Mouse (Mus musculus) monocyte, adult 2 months (primary cell): Measurements from ENCODE around the gene Slc25a45.

Experiments
- DNase-seq, 2 experiments: peaks; one replicate each; pipeline ENCODE4 v3.0.0; 2022; ENCODE audit warnings: low spot score in 2 of 2, low read depth in 1 of 2

Slc25a45 gene

DNA sequence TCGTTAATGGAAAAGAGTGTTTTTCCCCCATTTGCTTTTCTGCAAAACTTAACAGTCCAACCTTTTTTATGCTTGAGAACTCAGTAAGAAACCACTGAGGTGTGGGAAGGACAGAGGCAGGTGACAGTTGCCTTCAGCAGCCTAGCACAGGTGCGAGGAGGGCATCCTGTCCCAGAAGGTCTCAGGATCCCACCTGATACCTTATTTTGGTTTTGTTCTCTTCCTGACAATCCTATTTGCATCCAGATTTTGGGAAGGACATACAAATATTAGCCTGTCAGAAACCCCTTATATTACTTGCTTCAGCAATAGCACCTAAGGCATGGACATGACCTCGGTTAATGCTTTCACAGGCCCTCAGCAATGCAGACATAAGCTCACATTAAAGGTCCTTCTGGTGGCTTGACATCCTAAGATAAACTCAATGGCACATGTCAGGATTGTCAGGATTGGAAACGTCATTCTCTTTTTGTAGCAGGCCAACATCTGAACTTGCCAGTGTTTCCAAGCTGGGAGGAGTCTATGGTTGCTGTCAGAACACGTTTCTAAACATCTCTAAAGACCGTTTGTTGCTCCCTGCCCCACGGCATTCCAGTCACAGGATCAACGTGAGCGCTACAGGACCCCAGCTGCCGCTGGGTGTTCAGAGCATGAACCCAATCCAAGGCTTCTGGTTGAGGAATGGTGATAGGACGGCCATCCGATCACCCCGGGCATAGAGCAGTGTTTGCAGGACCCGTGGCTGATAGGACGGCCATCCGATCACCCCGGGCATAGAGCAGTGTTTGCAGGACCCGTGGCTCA lies 37.3 kb upstream of the Slc25a45 start:
- DNase-seq, result peak in 1 of 2 experiments; percentile 74

DNA sequence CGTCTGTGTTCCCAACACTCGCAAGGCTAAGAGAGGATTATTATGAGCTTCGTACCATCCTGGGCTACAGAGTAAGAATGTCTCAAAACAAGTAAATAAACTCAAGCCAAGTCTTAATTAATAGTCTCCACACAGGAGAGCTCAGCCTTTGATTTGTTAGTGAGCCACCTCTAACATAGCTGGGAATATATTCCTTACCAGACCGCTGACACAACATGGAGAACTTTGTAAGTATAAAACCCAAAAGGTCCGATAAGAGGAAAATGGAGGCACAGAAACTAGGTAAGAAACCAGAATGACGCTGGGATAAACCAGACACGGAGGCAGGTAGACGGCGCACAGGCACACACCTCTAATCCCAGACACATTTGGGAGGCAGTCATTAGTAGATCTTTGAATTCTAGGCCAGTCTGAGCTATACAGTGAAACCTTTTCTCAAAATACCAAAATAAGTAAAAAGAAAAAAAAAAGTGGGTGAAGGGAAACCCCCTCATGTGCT lies 36.7 kb upstream of the Slc25a45 start:
- DNase-seq, result peak in 1 of 2 experiments; percentile 32

DNA sequence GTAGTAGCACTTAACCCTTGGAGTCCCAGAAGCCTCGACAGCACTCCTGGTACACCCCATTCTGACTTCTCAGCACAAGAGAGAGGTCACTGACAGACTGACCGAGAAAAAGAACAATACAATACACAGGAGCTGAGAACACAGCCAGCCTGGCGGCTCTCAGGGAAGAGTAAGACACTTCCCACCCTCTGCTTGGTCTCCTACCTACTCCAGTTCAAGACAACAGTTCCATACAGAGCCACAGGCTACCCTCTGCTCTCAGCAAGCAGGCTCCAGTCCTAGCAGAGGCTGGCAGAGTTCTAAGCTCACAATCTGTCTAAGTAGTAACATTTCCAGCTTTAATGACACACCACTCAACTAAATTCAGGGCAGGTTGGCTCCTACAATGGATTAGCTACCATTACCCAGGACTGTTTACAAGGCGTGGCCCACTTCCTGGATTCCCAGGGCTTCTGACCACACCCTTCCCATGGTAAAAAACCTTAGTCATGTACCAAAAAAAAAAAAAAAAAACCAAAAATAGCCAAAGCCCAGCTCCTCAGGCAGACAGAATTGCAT lies 36.1 kb upstream of the Slc25a45 start:
- DNase-seq, result peak in 1 of 2 experiments; percentile 69

DNA sequence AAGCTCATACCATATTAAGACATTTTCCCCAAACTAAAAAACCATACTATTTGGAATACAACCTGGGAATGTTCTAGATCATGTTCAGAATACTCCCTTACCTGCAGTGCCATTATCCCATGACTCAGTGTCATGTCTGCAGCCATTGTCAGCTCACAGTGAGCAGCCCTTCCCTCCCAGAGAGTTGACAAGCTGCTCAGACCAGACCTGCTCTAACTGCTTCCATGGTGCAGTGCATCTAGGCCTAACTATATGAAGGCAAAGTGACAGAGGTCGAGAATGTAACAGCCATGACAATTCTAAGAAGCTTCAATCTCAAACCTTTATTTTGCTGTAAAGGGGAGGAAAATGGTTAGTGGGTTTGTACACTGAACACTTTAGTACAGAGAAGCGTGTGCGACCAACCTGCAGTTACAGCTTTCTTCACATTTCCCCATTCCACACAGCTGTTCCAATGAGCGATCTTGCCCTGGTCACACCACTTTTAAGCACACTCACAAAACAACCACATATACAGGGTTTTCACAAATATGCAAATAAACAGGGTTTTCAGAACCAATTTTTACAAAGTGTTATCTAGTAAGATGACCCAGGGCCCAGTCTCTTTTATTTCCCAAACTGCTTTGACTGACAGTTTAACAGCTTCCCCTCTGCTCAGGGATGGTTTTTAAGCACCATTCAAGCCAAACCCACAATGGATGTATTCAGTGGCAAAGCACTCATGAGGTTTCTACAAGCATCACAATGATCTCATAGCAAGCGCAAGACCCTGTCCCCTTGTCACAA lies 35.4 kb upstream of the Slc25a45 start:
- DNase-seq, result peak in 1 of 2 experiments; percentile 42

DNA sequence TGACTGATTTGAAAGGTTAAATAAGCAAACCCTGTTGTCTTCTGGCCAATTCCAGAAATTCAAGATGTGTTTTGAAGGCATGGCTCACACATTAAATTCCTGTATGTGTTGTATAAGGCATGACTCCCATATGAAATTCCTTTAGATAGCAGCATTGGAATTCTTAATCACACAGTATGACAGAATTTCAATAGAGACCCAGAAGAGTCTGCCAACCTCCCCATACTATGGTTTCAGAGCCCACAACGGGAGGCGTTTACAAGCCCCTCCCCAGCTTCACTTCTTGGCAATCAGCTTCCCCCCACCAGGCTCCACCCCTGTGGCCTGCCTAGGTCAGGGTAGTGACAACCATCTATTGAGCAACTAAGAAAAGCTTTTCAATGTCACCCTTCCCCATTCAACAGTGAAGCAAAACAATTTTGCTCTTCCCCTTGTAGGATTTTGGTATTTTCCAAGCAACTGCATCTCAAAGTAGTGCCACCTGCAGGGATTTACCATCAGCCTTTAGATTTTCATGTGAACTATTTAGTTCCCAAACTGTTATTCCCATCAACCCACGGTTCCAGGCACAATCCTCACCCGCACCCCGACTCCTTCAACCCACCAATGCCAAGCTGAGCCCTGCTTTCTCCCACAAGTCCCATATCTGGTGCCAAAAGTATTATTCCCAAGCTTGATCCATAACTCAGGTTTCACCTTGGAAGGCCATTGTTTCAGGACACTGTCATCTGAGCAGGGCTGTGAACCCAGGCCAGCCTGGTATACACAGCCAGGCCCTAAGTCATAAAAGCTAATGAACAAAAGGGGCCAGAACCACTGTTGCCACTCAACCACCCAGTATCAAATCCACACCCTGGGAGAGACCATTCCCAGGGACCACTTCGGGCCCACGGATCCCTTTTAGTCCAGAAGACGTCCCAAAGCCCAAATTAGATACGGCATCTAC lies 34.5 kb upstream of the Slc25a45 start:
- DNase-seq, result peak in 1 of 2 experiments; percentile 73

DNA sequence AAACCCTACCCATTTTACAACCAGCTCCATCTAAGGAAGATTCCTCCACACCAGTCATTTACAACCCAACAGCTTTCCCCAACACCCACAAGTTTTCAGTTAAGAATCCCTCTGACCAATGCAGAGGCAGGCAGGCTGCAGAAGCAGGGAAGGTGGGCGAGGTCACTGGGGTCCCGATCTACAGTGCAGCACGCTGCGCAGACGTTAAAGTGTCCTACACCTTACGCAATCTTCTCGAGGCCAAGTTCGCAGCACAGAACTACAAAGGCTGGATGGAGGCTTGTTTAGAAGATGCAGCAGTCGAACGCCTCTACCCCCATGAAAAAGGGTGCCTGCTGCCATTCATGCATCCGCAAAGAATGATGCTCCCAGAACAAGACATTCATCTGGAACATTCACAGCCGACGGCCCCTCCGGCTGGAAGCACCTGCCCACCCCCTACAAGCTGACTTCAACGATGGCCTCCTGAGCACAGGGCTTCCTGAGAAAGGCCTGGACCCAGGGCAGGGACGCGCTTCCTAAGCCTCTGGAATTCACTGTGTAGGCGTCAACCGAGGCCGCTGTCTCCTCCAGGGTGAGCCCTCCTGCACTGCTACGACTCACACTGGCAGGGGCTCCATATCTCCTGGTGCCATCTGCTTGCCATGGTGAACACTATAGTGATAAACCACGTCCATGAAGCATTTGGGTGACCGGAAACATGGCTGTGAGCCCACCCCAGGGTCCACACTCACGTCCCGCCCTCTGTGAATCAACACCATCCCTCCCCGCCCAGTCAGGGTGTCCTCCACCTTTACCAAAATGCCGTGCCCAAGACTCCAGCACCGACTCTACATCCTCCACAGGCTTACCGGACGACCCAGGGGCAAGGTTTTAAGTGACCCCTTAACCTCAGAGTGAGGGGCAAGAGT lies 33.6 kb upstream of the Slc25a45 start:
- peak in 1 of 2 experiments; percentile 45 for DNase-seq

DNA sequence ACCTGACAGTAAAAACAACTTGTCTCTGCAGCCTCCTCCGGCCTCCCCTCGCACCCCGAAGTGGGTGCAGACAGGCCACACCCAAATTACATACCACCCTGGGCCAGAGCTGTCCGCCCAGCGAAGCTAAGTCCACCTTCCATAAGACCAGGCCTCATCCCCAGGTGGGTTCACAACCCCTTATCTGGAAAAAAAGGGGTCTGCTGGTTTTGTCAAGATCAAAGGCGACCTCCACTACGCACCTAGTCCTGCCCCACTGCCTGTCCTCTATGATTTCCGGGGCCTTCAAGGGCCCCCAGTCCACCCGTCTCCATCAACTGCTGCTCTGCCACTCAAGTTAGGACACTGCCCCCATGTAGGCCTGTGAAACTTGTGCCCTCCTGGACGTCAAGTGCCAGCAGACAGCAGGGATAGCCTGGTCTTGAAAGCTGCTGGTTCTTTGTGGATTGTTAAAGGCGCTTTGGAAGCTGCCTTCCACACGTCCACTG lies 32.7 kb upstream of the Slc25a45 start:
- no peak for DNase-seq

DNA sequence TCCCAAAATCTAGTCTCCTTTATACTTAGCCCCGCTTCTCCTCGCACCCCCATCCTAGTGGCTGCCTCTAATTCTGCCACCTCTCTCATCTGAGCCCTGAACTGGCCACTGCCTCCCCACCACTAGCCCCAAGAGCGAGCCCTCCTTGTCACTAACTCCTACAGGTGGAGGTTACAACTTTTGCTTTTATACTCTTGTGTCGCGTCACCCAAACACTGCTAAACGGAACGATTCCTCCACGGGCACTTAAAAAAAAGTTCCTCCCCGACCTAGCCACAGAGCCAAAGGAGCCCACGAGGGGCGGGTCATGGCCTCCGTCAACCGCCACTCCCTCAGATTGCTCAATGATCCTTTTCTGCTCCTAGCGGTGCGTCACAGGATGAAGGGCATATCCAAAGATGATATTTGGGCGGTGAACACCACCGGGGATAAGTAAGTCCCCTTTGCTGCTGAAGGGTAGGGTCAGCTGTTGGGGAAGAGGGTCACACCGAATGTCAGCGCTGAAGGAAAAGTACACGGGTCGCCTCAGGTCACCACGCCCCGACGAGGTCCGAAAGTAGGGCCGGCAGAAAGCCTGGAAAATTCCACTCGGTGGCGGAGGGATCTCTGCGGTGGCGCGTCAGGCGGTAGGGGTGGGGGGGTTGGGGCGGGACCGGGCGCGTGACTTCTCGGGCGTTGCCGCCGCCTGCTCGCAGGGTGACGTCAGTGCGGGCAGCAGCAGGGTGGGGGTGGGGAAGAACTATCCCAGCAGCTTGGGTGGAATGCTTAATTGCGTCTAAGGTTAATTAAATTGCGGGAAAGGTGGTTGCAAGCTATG lies 32.1 kb upstream of the Slc25a45 start:
- DNase-seq, result peak; percentile 94 to 96

DNA sequence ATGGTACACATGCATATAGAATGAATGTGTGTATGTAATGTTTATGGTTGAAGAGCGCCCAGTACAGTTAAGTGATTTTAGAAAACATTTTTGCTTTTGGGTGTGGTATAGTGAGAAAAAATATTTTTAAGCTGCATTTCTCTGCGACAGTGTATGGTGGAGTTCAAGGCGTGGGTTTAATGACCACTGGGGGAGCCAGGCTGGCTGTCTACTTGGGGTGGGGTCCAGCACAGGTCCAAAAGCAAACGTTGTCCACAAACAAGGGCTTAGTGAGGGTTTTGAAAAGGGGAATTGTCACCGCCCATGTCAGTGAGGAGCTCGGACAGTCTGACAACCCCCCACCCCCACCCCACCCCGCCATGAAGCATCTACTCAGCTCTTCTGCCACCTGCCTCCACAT lies 31.5 kb upstream of the Slc25a45 start:
- DNase-seq, result peak in 1 of 2 experiments; percentile 34

DNA sequence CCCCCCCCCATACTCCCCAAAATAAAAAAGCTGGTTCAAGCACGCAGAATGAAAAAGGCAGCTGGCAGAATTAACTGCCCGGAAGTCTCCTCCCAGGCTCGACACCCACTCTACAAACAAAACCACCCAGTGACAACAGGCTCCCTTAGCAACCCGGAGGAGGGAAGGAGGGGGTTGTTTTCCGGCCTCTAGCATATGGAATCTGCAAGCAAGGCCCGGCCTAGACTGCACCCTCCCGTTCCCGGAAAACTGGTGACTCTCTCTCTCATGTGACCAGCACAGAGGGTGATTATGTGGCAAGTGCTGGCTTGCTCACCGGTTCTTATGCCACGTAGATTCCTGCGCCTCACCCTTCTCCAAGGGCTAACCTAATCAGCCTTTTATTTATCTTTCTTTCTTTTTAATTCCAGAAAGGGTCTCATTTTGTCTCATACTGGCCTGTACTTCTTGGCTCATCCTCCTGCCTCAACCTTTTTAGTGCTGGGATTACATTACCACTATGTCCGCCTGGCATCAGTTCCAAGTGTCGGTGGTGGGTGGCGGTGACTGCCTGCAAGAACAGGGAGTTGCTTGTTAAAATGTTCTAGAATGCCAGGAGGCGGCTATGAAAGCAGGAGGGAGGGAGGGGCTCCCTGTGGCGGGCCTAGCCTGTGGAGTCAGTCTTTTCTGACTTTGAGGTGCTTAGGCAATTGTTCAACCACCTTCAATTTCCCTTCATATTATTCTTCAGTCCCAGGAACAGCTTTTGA lies 30.9 kb upstream of the Slc25a45 start:
- DNase-seq, result peak; percentile 88 to 89

DNA sequence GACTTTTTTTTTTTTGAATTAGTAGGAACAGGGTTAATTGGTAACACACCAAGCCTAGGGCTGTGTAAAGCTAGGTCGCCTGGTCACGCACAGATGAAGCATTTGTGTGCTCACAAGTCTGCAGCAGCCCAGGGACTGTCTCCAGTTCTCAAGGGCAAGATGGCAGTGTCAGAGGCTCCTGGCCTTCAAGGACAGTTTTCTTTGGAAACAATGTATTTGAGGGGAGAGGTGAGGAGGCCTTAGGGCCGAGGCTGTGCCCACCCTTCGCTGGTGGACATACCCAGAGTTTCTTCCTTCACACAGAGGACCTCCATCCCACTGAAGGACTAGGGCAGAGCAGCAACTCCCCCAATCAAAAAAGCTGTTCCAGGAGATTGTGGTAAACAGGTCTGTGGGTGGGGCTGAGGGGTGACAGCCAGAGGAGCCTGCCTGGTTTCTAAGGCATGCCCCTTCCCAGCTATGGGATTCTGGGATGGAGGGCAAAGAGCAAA lies 30.3 kb upstream of the Slc25a45 start:
- no peak for DNase-seq

DNA sequence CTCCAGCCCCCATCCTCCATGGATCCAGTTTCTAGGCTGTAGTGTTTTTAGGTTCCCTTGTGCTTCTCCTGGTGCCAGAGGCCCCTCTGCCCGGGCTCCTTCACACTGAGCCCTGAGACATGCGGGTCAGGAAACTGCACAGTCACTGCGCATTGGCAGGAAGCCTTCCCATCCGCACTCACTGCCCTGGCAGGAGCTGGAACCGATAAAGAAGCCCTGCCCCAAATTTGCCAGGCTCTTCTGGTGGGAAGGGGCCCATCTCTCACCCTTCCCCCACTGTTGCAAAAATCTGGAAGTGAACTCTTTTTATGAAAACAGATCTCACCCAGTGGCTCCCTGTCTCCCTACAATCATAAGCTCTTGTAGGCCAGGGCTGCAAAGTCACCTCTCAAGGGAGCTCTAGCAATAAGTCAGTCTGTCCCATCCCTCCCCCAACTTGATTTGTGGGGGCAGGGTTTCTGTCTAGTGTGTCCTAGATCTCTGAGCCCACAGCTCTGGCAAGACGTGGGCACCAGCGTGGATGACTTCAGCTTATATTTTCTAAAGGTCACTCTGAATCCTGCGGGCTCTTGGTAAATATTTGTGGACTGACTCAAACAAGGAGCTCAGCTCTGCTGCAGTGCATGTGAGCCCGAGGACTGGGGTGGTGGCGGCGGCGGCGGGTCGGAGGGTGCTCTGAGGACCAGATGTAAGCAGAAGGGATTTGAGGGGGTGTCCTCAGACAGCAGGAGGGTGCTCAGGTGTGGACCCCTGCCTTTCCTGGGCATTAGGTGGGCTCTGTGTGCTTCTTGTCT lies 29.4 kb upstream of the Slc25a45 start:
- peak in 1 of 2 experiments; percentile 36 for DNase-seq

DNA sequence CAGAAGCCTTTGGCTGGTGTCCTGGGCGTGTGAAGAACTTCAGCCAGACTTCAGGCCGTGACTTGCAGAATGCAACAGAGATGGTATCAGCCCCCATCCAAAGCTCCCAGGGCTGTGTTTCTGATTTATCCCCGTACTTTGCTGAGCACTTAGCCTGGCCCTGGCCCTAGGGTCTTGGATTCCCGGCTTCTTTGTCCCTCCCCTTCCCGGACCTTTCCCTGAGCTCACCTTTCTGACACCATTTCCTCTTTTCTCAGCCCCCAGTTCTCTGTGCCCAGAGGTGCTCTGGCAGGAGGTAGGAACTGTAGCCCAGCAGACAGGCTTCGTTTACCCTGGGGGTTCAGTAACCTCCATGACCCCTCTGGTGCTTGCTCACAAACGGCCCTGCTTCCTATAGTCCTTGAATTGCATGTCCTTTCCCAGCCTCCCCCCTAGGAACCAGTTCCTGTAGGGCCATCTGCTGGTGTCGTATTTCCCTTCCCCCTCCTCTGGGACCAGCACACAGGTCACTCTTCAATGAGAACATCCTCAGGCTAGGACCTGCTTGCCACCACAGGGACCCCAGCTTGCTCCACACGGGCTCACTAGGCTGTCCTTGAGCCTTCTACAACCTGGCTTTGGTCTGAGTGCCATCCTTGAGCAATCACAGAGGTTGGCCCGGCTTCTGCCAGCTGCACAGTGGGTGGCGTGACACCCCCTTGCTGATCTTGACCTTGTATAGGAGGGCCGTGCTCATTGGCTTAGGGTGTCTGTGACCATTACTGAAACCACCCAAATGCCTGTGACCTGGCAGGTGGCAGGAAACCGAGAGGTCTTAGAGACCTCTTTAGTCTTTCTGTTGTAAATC lies 28.6 kb upstream of the Slc25a45 start:
- DNase-seq, result peak in 1 of 2 experiments; percentile 43

DNA sequence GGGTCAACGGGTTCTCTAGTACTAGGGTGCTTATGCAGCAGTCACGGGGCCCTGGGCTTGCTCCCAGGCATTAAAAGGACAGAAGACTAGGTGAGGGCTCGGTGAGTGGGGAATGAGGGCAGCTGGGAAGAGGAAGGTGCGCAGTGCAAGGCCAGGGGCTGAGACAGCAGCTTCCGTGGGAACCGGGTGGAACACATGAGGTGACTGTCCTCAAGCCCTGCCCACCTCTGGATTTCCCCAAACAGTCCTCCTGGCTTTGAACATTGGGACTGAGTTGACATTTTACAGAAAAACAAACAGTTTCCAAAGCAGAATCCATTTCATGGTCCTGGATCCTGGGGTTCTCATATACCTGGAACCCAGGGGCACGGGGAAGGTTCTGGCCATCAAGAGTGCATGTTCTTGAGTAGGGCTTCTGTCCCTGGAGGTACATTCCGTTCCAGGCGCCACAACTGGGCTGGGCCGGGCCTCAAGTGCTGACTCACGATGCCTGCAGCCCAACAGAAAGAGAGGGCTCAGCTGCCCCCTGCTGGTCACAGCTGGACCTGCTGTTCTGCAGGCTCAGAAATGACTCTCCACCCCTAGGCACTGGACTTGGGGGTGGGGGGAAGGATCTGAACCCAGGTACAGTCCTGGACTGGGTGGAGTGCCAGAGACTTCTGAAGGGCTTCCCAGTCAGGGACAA lies 27.6 kb upstream of the Slc25a45 start:
- DNase-seq, result peak; percentile 77 to 92

DNA sequence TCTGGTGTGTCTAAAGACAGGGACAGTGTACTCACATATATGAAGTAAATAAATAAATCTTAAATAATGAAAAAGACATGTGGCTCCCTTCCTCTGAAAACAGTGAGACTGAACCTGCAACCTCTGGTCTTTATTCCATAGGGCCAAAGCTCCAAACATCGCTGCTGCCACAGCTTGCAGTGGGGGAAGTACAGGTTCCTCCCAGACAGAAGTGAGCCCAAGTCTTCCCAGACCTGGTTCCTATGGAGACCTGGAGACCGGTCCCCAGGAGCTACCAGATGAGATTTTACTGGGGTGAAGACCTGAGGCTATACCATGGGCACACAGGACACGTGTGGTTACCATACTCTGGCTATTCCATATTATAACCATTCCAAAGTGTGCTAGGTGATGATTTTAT lies 26.7 kb upstream of the Slc25a45 start:
- DNase-seq, result no peak
